Mouse (Mus musculus) olfactory bulb, adult 2 months (tissue): ENCODE measurements at regions not wholly inside any gene's neighbourhood (a gene's known extent, or its start where the extent isn't known, plus 50 kb on each side); places are given as distances from the start of the nearest gene placed in this dataset.

Source experiments
- CTCF ChIP-seq: fragments of 200-500 bp; IDR thresholded peaks from 2 replicates; pipeline ENCODE4 v1.5.1; 2012; ENCODE audit warnings: low read depth, mild to moderate bottlenecking, low read length, moderate library complexity; ENCODE audit not compliant: insufficient read depth
- POLR2A ChIP-seq: fragments of 200-500 bp; IDR thresholded peaks from 2 replicates; pipeline ENCODE4 v1.6.1; 2012; ENCODE audit warnings: mild to moderate bottlenecking, low read depth, low read length, moderate library complexity; ENCODE audit not compliant: insufficient read depth

GRCm38 (mm10) chr9:115623948-115624347 is 285.3 kb upstream of the Gadl1 start:
- TF ChIP-seq CTCF (no peak), POLR2A (no peak)
